Mouse (Mus musculus) midbrain, embryonic 14.5 days (tissue): Measurements from ENCODE around the gene Cbr1. TPM values are rescaled to one million over a fixed set of nuclear protein-coding genes. Genes with fewer than 3 reads are reported as not detected.

Source experiments
- ATAC-seq: fragments of 200-750 bp; cut with Nextera tagmentation; 2 replicates; pipeline ENCODE4 v1.8.0; 2017; ENCODE audit warnings: moderate number of reproducible peaks, moderate library complexity; ENCODE audit not compliant: low FRiP score, low TSS enrichment
- DNase-seq: peaks from one replicate; pipeline ENCODE4 v3.0.0-alpha.2; 2015
- H3K27ac ChIP-seq: fragments of 300-500 bp; sonication (generic); replicated peaks from 2 replicates; pipeline ENCODE4 v1.5.1; 2014; ENCODE audit warnings: mild to moderate bottlenecking, low read depth, low read length, moderate library complexity
- H3K27me3 ChIP-seq: fragments of 300-500 bp; sonication (generic); 2 replicates; pipeline ENCODE4 v1.6.1; 2014; ENCODE audit warnings: low read length, control low read depth, mixed read lengths; ENCODE audit not compliant: control insufficient read depth, insufficient read depth
- H3K36me3 ChIP-seq: fragments of 300-500 bp; sonication (generic); 2 replicates; pipeline ENCODE4 v1.6.1; 2014; ENCODE audit warnings: low read length, control low read depth; ENCODE audit not compliant: control insufficient read depth, insufficient read depth
- H3K4me1 ChIP-seq: fragments of 300-500 bp; sonication (generic); 2 replicates; pipeline ENCODE4 v1.6.1; 2014; ENCODE audit warnings: mild to moderate bottlenecking, antibody characterized with exemption, low read length, control low read depth; ENCODE audit not compliant: control insufficient read depth, insufficient read depth
- H3K4me2 ChIP-seq: fragments of 300-500 bp; sonication (generic); 2 replicates; pipeline ENCODE4 v1.6.1; 2014; ENCODE audit warnings: mild to moderate bottlenecking, low read length, moderate library complexity
- H3K4me3 ChIP-seq: fragments of 300-500 bp; sonication (generic); replicated peaks from 2 replicates; pipeline ENCODE4 v1.5.1; 2014; ENCODE audit warnings: low read depth, low read length
- H3K9ac ChIP-seq: fragments of 300-500 bp; sonication (generic); replicated peaks from 2 replicates; pipeline ENCODE4 v1.6.1; 2014; ENCODE audit warnings: mild to moderate bottlenecking, low read length, moderate library complexity
- H3K9me3 ChIP-seq: fragments of 300-500 bp; sonication (generic); 2 replicates; pipeline ENCODE4 v1.6.1; 2016; ENCODE audit warnings: low read length, control low read depth, mixed read lengths; ENCODE audit not compliant: control insufficient read depth
- WGBS: fragments of 180-500 bp; shearing (Covaris S2); extraction: QIAGEN DNeasy Blood & Tissue Kit; methylation state at CpG from one replicate; pipeline ENCODE4 v1.1.7; 2014; 5-methylcytosine and 5-hydroxymethylcytosine counted together
- polyA plus RNA-seq: library from polyadenylated mRNA; unstranded; fragments of >200 nt; fragmentation: Nextera tagmentation; extraction: Ambion mirVana; gene quantifications from 2 replicates; pipeline ENCODE4 v1.2.1, GENCODE M21; 2014

The Cbr1 gene
- polyA plus RNA-seq, 1 experiment from 2014 or later = 137 TPM

GRCm38 (mm10) chr16:93627761-93628400, 22.2 kb downstream of the Cbr1 start, which contains the start of gene Gm5678:
Gene Gm5678 (plus strand): TSS chr16:93628097.
- H3K36me3 ChIP-seq = no peaks in the 10 kb centered on the region
- no peak within 1 kb of the TSS for H3K4me3 ChIP-seq
- no peak within 1 kb of the TSS for H3K9ac ChIP-seq
- H3K27me3 ChIP-seq = no peaks in the 10 kb centered on the region
- no peak within 1 kb of the TSS for H3K4me2 ChIP-seq
- DNase-seq (no peak), ATAC-seq (no peak)
- no peaks in the 10 kb centered on the region for H3K9me3 ChIP-seq
- H3K27ac ChIP-seq = no peak within 1 kb of the TSS
- 82% methylated on average over 23 of the region's 23 CpGs for WGBS
- H3K4me1 ChIP-seq = no peaks in the 10 kb centered on the region

- DNase-seq (no peak), ATAC-seq (no peak)
- no peak overlapping the region for H3K9ac ChIP-seq
- no peak overlapping the region for H3K27ac ChIP-seq
- no peaks in the 10 kb centered on the region for H3K9me3 ChIP-seq
- no peaks in the 10 kb centered on the region for H3K36me3 ChIP-seq
- no peak overlapping the region for H3K4me2 ChIP-seq
- H3K4me1 ChIP-seq = no peaks in the 10 kb centered on the region
- no peak overlapping the region for H3K4me3 ChIP-seq
- 83% methylated on average over 4 of the region's 4 CpGs for WGBS
- no peaks in the 10 kb centered on the region for H3K27me3 ChIP-seq
Measured at GRCm38 (mm10) chr16:93644006-93644405, 38.4 kb downstream of the Cbr1 start.

GRCm38 (mm10) chr16:93648441-93649183, 43.0 kb downstream of the Cbr1 start:
- no peaks in the 10 kb centered on the region for H3K36me3 ChIP-seq
- ATAC-seq (no peak), DNase-seq (no peak)
- no peak overlapping the region for H3K4me3 ChIP-seq
- no peaks in the 10 kb centered on the region for H3K9me3 ChIP-seq
- WGBS = 90% methylated on average over 5 of the region's 5 CpGs
- no peaks in the 10 kb centered on the region for H3K4me1 ChIP-seq
- H3K27ac ChIP-seq = no peak overlapping the region
- no peaks in the 10 kb centered on the region for H3K27me3 ChIP-seq
- no peak overlapping the region for H3K4me2 ChIP-seq
- H3K9ac ChIP-seq = no peak overlapping the region

Other genes starting within 250 kb of the Cbr1 start
- gene Setd4, start 1.8 kb upstream of the Cbr1 start, polyA plus RNA-seq = 18.7 and 19.0 TPM in 2 replicates
- not detected in 2 replicates for gene Gm5678, start 22.2 kb downstream of the Cbr1 start, polyA plus RNA-seq
- gene Cbr3, start 77.4 kb downstream of the Cbr1 start, polyA plus RNA-seq = 0.93 and 1.1 TPM in 2 replicates
- gene Dop1b, start 106.1 kb downstream of the Cbr1 start, polyA plus RNA-seq = 36.5 and 40.3 TPM in 2 replicates
- 36.6 and 37.1 TPM in 2 replicates for gene Morc3, start 226.3 kb downstream of the Cbr1 start, polyA plus RNA-seq